Mouse (Mus musculus) C2C12 (cell line): ENCODE results near the gene Tnip1. TPM values are rescaled to one million over a fixed set of nuclear protein-coding genes. Genes with fewer than 3 reads are reported as not detected.

Experiments
- H3K27me3 ChIP-seq: one replicate; pipeline ENCODE4 v1.6.1; 2011; ENCODE audit not compliant: control insufficient read depth, insufficient read depth, insufficient read length
- H3K36me3 ChIP-seq: one replicate; pipeline ENCODE4 v1.6.1; 2011; ENCODE audit not compliant: control insufficient read depth, insufficient read depth
- H3K4me3 ChIP-seq: one replicate; pipeline ENCODE4 v1.5.1; 2011; ENCODE audit warnings: mild to moderate bottlenecking, control low read depth; ENCODE audit not compliant: poor library complexity, insufficient read depth, severe bottlenecking
- H3K79me2 ChIP-seq: one replicate; pipeline ENCODE4 v1.6.1; 2011; ENCODE audit not compliant: control insufficient read depth, insufficient read depth
- H3K79me3 ChIP-seq: one replicate; pipeline ENCODE4 v1.6.1; 2011; ENCODE audit warnings: low read depth, control low read depth
- H3ac ChIP-seq: one replicate; pipeline ENCODE3; 2011; ENCODE audit warnings: low read depth; ENCODE audit not compliant: control insufficient read depth, insufficient read length
- CEBPB ChIP-seq: IDR thresholded peaks from one replicate; pipeline ENCODE4 v1.6.1; 2011; ENCODE audit warnings: low read depth, mild to moderate bottlenecking, control low read depth, moderate library complexity
- CTCF ChIP-seq: IDR thresholded peaks from one replicate; pipeline ENCODE4 v1.5.1; 2011; ENCODE audit not compliant: control insufficient read depth, insufficient read depth, insufficient read length
- FOSL1 ChIP-seq: IDR thresholded peaks from one replicate; pipeline ENCODE4 v1.8.0; 2011; ENCODE audit warnings: mild to moderate bottlenecking, low read length; ENCODE audit not compliant: poor library complexity, insufficient read depth, severe bottlenecking
- MAX ChIP-seq: IDR thresholded peaks from one replicate; pipeline ENCODE4 v1.6.1; 2011; ENCODE audit warnings: mild to moderate bottlenecking, control low read depth
- MYOD1 ChIP-seq: IDR thresholded peaks from one replicate; pipeline ENCODE4 v1.6.1; 2011; ENCODE audit warnings: low read depth; ENCODE audit not compliant: control insufficient read depth, insufficient read length
- MYOG ChIP-seq: IDR thresholded peaks from one replicate; pipeline ENCODE4 v1.6.1; 2011; ENCODE audit not compliant: control insufficient read depth, insufficient read length; ENCODE audit errors: extremely low read depth
- USF1 ChIP-seq: IDR thresholded peaks from one replicate; pipeline ENCODE4 v1.6.1; 2011; ENCODE audit warnings: low read depth, mild to moderate bottlenecking, control low read depth, moderate library complexity
- polyA plus RNA-seq: library from polyadenylated mRNA; unstranded; fragments of >200 nt; fragmentation: generic; extraction: Trizol; gene quantifications from one replicate; pipeline ENCODE4 v1.2.1, GENCODE M21; 2012; ENCODE audit warnings: missing spikeins

The Tnip1 gene
- polyA plus RNA-seq, 1 experiment: 18.8 TPM

DNA sequence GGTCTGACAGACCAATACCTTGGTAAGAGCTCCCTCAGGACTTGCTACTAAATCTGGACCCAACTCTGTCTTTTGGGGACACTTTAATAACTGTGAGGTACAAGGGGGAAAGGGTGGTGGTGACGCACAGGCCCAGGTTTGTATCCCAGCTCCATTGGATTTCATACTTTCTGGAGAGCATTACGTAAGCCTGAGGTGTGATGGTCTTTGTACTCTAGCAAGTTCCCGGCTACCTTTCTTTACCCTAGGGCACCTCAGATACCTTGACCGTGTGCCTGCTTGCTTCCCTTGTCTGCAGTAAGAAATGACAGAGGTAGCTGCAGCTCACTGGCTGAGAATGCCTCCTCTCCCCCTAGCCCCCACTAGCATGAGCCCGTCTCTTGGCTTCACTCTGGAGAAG, 55.5 kb downstream of the Tnip1 start:
- Histone ChIP-seq H3K79me3 (no peaks in the 10 kb centered on the region), H3K36me3 (peaks cover 6% of the 10 kb centered on the region), H3K79me2 (no peaks in the 10 kb centered on the region), H3ac (no peak overlapping the region), H3K4me3 (no peak overlapping the region), H3K27me3 (no peaks in the 10 kb centered on the region)
- no peak for TF ChIP-seq MYOD1
- no peak for TF ChIP-seq MYOG
- no peak for TF ChIP-seq CEBPB
- TF ChIP-seq CTCF: no peak
- no peak for TF ChIP-seq FOSL1
- TF ChIP-seq MAX: no peak
- TF ChIP-seq USF1: no peak

DNA sequence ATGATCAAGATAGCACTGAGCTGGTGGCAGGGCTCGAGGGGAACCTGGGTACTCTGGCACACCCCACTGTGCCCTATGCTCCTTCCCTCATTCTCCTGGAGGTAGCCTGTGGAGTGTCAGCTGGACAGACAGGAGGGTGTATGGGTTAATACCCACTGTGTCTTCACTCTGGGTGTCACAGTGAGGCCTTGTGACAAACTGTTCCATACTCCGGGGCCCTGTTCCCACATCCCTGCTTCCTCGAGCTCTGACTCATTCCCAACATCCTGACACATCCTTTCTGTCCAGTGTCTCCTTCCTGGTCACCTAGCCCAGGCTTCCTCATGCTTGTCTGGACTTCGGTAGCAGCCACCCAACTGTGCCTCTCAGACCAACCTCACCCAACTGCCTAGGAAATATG, 56.3 kb downstream of the Tnip1 start:
- Histone ChIP-seq H3K79me3 (no peaks in the 10 kb centered on the region), H3K36me3 (peaks cover 6% of the 10 kb centered on the region), H3ac (no peak overlapping the region), H3K27me3 (no peaks in the 10 kb centered on the region), H3K79me2 (no peaks in the 10 kb centered on the region), H3K4me3 (no peak overlapping the region)
- TF ChIP-seq USF1 (no peak), FOSL1 (no peak), MYOG (no peak), MYOD1 (no peak)

DNA sequence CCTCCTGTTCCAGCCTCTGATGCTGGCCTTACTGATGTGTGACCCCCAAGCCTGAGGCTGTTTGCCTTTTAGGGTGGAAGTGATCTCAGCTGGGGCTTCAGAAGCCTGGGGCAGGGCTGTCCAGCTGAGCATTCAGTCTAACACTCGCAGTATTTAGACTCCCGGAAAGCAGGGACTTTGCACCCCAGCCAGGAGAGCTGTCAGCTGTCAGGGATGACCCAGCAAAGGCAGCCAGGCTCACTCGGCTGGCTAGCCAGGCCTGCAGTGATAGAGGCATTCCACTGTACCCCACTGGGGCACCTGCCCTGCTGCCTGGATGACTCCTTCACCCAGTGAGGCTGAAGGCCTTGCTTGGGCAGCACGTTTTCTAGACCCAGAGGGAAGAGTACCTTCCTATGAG, 56.8 kb downstream of the Tnip1 start:
- Histone ChIP-seq H3K79me2 (no peaks in the 10 kb centered on the region), H3K27me3 (no peaks in the 10 kb centered on the region), H3K36me3 (peaks cover 3% of the 10 kb centered on the region), H3K4me3 (no peak overlapping the region), H3ac (no peak overlapping the region), H3K79me3 (no peaks in the 10 kb centered on the region)
- no peak for TF ChIP-seq MAX
- no peak for TF ChIP-seq CEBPB
- TF ChIP-seq MYOG: no peak
- TF ChIP-seq FOSL1: no peak
- no peak for TF ChIP-seq MYOD1
- TF ChIP-seq CTCF: no peak
- TF ChIP-seq USF1: no peak

DNA sequence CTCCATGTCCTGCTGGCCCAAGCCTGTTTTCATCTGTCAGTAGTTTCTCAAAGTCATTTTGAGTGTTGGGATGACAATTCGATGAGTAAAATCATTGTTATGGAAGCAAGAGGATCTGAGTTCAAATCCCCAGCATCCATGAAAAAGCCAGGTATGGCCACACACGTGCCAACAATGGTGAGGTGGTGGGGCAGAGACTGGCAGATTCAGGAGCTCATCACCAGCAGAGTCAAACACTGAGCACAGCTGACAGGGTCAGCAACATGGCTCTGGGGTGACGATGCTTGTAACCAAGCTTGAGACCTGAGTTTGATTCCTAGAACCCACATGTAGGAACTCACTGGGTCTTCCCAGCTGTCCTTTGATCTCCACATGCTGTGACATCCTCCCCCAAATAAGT, 57.6 kb downstream of the Tnip1 start:
- Histone ChIP-seq H3K36me3 (no peaks in the 10 kb centered on the region), H3ac (no peak overlapping the region), H3K4me3 (no peak overlapping the region), H3K79me3 (no peaks in the 10 kb centered on the region), H3K79me2 (no peaks in the 10 kb centered on the region), H3K27me3 (no peaks in the 10 kb centered on the region)
- no peak for TF ChIP-seq MYOG
- no peak for TF ChIP-seq MYOD1
- no peak for TF ChIP-seq CTCF

- Histone ChIP-seq H3K27me3 (no peaks in the 10 kb centered on the region), H3K36me3 (no peaks in the 10 kb centered on the region), H3K79me3 (no peaks in the 10 kb centered on the region), H3ac (no peak overlapping the region), H3K79me2 (no peaks in the 10 kb centered on the region), H3K4me3 (no peak overlapping the region)
- TF ChIP-seq CEBPB: no peak
- no peak for TF ChIP-seq MYOD1
- no peak for TF ChIP-seq FOSL1
- no peak for TF ChIP-seq USF1
- no peak for TF ChIP-seq CTCF
- no peak for TF ChIP-seq MAX
- TF ChIP-seq MYOG: no peak
These were observed 58.6 kb downstream of the Tnip1 start for GRCm38 (mm10) chr11:54903940-54904706.

DNA sequence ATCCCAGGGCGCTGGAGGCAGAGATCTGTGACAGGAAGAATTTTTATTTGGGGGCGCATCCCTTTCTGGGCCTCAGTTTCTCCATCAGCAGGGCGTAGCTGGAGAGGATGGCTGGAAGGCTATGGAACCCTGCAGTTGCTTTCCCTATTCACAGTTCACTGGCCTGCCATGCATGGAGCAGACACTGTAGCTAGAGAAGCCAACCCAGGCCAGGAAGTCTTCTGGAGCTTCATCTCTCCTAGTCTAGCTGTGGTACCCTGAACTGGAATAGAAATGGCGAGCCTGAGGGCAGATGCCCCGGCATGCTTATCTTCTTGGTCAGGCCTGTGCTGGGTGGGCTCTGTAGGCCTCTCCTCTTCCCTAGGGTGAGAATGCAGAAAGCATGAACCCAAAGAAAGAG, 59.4 kb downstream of the Tnip1 start:
- TF ChIP-seq CTCF (no peak), MYOD1 (no peak), CEBPB (no peak), FOSL1 (no peak)

More for the DNA sequence above, 59.4 kb downstream of the Tnip1 start:
- Histone ChIP-seq H3ac (no peak overlapping the region), H3K79me2 (no peaks in the 10 kb centered on the region), H3K79me3 (no peaks in the 10 kb centered on the region), H3K27me3 (no peaks in the 10 kb centered on the region), H3K36me3 (no peaks in the 10 kb centered on the region), H3K4me3 (no peak overlapping the region)
